Mouse (Mus musculus) right cerebral cortex, adult 2 months (tissue): Measurements from ENCODE around the gene Ero1lb.
A peak's percentile ranks its signal among the peaks of the same experiment; 100 is the strongest.

Source experiments
- DNase-seq, 2 experiments: peaks; one replicate each; pipeline ENCODE4 v3.0.0; 2021 to 2022; ENCODE audit warnings: low spot score in 2 of 2

The Ero1lb gene

GRCm38 (mm10) chr13:12565621-12566390, at the start of gene Ero1lb:
Gene Ero1lb (plus strand): TSS chr13:12565874.
- DNase-seq, result peak; percentile 99 to 100

DNA sequence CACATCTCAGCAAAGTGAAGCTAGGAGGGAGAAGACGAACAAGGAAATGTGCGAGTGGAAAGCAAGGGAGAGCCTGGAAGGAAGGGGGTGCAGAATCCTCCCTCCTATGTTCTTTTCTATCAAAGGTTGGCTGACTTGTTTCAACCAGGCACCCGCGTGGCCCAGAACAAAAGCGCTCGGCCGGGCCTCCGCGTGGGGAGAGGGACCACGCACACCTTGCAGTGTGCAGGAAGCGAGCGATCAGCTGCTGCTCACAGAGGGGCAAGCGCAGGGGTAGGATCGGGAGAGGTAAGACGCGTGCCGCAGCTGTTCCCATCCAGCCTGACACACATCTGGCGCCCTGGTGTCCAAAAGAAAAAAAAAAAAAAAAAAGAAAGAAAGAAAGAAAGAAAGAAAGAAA, 46.3 kb upstream of the Ero1lb start:
- DNase-seq, result no peak

GRCm38 (mm10) chr13:12519955-12520584, 45.6 kb upstream of the Ero1lb start, which contains the start of gene Edaradd:
Gene Edaradd (minus strand): TSS chr13:12520438.
- DNase-seq, result peak; percentile 9 to 40

- no peak for DNase-seq
These were observed 43.3 kb upstream of the Ero1lb start for GRCm38 (mm10) chr13:12522346-12522745.

DNA sequence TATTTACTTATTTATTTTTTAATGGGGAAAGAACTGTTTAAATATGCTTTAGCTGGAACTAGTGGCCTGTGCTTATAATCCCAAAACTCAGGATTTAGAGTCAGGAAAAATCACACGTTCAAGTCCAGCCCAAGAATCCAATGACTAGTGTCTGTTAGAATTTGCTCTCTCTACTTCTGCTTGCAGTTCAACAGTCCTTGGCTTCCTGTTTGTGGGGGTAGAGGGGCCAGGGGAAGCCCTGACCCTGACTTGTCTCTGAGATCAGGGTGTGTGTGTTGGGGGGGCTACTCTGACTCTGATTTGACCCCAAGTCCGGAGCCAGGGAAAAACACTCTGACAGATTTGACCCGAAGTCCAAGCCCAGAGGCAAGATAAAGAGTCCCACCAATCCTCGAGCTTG, 40.0 kb upstream of the Ero1lb start:
- DNase-seq, result no peak

DNA sequence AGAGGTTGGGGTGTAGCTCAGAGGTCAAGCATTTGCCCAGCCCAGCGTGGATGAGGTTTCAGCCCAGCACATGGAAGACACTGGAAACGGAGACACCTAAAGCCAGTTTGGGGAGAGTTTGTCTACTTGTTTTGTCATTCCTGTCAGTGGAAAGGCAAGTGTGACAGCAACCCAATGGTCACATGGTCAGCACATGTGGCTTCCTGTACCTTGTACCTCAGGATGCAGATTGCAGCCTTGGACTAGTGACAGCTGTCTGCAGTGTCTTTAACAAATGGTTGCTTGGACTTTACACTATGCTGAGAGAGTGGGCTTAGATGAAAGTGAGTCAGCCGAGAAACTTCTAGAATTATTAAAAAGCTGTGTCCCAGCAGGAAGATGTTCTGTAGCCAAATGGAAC, 31.0 kb upstream of the Ero1lb start:
- no peak for DNase-seq

DNA sequence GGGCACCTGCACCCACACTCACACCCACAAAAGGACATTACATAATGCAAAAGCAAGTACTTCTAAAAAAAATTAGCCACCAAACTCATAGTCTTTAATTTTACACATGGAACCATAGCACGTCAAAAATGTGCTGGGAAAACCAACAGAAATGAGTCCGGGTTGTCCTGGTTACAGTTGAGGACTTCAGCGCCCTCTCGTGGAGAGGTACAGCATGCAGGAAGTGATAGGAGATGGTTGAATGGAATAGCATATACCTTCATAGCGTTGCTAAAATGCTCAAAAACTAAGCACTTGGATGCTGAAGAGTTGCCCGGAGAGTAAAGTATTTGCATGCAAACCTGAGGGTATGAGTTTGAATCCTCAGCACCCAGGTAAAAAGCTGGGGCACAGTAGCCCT, 27.7 kb upstream of the Ero1lb start:
- DNase-seq, result peak; percentile 22 to 27

DNA sequence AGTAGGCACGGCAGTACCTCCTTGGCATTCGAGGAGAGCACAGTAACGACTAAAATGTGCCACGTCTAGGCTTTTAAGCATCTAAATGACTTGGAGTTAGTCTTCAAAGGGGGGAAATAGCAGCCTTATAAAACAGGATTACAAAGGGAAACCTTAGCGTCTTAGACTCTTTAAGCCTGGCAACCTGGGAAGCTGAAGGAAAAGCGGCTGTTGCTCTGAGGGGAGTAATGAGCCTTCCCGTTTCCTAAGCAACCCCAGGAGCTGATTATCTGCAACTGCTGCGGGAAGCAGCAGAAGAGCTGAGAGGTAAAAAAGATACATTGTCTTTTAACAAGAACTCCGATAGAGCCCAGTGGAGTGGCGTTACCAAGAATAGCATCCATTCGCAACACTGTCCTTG, 26.0 kb upstream of the Ero1lb start:
- peak; percentile 10 to 21 for DNase-seq

DNA sequence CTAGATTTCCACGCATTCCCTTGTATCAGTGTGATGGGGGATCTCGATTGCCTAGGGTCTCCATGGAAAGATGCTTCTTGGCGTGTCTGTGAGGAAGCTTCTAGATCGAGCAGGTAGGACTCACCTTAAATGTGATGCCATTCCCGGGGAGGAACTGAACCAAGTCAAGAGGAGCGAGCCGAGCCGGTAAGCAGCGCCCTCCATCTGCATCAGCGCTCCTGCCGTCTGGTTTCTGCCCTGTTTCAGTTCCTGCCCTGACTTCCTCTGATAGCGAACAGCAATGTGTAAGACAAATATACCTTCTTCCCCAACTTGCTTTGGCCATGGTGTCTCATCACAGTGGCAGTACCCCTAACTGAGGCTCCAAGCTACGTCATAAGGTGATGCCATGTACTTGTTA, 25.6 kb upstream of the Ero1lb start:
- DNase-seq, result no peak

- DNase-seq, result peak; percentile 19 to 23
These were observed 23.4 kb upstream of the Ero1lb start for GRCm38 (mm10) chr13:12542006-12542981.

DNA sequence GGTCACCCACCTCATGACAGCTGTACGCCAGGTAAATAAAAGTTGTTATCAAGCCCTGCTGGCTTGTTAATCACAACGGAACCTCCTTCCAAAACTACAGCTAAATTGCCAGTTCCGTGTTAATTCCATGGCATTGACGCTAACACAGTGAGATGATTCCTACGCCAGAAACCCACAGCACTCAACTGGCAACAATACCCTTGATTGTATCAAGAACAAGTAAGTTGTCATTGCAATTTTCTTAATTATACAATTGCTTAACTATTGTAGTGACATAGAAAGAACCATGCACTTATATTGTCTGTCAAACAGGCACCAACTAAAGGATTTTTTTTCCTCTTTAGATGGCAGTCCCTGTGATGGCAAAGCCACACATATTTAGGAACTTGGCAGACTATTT, 22.4 kb upstream of the Ero1lb start:
- DNase-seq, result no peak

GRCm38 (mm10) chr13:12543880-12544568, 21.6 kb upstream of the Ero1lb start:
- no peak for DNase-seq

GRCm38 (mm10) chr13:12554211-12554610, 11.5 kb upstream of the Ero1lb start:
- no peak for DNase-seq

DNA sequence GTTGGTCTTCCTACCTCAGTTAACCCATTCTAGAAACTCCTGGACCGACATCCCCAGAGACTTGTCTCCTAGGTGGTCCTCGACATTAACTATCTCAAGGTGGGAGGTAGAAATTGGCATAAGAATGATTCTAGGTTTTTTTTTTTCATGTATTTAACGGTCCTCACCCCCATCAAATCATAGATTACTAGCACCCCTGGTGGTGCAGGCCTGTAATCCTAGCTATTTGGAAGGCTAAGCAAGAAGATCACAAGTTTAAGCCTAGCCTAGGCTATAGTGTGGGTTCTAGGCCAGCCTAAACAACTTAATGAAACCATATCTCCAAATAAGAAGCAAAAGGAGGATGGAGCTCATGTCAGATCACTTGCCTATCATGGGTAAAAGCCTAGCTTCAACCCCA, 6.6 kb upstream of the Ero1lb start:
- no peak for DNase-seq

- no peak for DNase-seq
These were observed 6.1 kb upstream of the Ero1lb start for GRCm38 (mm10) chr13:12559462-12560120.

DNA sequence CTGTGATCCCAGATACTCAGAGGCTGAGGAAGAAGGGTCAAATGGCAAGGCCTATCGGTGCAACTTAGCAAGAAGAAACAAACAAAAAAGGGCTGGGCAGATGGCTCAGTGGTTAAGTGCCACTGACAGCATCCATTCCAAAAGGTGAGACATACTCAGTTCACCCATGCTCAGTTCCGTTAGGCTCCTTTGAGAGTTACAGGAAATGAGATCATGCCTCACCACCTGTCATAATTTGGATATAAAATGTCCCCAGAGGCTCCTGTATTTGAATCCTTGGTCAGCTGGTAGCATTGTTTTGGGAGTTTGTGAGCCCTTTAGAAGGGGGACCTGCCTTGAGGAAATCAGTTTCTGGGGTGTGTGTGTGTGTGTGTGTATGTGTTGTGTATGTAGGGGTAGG, 3.9 kb upstream of the Ero1lb start:
- DNase-seq, result no peak

GRCm38 (mm10) chr13:12562256-12562655, 3.4 kb upstream of the Ero1lb start:
- no peak for DNase-seq

- no peak for DNase-seq
These were observed 2.3 kb downstream of the Ero1lb start for GRCm38 (mm10) chr13:12567936-12568335.

DNA sequence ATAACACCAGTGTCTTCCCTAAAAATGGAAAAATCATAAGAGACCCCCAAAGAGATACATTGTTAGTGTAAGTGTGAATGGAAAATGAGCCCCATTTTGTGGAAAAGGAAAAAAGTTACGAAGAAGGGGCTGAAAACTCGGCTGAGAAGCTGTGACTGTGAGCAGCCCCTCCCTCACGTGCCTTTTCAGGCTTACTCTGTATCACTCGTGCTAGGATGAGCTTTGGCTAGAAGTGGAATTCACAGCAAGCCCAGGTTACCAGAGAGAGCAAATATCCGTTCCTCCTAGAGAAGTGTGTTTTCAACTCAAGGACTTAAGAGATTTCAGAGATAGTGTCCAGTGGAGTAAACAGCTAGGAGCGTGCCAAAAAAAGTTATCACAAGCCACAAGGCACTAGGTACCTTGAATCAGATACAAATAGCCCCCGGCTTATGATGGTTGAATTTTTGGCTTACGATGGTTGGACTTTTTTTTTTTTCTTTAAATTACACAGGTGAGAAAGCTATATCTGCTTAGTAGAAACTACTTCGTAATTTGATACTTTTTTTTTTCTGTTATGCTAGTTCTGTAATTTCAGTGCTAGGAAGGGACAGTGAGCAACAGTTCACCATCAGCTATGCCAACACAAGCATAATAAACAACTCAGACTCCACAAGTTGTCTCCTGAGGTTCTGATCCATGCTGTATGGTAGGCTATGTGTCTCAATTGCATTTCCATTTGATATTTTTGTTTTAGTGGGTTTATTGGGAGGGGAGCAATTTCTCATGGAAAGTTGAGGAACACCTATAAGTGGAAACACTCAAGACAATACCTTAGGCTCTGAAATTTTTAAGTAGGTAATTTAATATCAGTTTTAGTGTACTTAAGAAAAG, 3.2 kb downstream of the Ero1lb start:
- DNase-seq, result no peak

GRCm38 (mm10) chr13:12569741-12570140, 4.1 kb downstream of the Ero1lb start:
- DNase-seq, result no peak
